Mouse (Mus musculus): Measurements from ENCODE around the gene Prss57.
A peak's percentile ranks its signal among the peaks of the same experiment; 100 is the strongest.
"Not testable (repeated sequence)": the region's sequence is repeated elsewhere in the genome, so short reads cannot be mapped to it uniquely, and the experiment has no call there.

Prss57 gene

GRCm38 (mm10) chr10:79781139-79781538, 9.6 kb downstream of the Prss57 start:
- no peak for DNase-seq (ENCODE audit: low spot score)

DNA sequence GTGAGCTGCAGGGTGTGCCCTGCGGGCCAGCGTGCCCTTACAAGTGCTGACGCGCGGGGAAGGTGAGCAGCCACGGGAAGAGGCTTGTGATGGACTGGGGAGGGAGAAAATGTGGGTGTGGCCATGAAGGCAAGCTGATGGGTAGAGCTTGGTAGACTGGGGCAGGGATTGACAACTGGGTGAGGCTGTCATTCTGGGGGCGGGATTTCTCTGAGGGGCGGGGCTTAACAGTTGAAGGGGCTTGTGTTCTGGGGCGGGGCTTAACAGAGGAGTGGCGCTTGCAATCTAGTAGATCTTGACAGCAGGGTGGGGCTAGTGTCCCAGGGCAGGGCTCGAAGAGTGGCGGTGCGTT, 10.1 kb downstream of the Prss57 start:
- DNase-seq (ENCODE audit: low spot score) = peak; percentile 82

DNA sequence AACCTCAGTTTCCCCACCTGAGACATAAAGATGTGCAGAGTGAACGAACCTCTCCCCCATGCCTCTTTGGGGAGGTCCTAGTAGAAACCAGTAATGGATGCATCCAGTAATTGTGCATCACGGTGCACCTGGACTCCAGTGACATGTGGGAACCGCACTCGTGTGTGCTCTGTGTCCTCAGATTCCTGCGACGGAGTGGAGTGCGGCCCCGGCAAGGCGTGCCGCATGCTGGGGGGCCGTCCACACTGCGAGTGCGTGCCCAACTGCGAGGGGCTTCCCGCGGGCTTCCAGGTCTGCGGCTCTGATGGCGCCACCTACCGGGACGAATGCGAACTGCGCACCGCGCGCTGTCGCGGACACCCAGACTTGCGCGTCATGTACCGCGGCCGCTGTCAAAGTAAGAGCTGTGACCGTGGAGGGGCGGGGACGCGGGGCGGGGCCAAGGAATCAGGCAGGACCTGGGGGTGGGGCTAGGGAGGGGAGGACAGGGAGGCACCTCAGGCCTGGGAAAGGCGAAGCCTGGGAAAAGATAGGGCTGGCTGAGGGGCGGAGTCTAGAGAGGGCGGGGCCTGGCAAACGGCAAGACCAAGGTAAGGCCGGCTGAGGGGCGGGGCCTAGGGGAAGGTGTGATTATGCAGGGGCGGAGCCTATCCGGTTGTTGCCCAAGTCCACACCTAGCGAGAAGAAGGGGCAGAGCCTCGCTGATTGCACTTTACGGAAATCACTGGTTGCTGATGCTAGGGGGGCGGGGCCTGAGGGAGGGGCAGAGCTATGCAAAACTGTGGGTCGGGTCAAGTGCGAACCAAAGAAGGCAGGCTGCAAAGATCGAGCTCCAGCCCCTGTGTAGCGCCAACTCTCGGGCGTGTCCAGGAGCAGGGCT, 10.7 kb downstream of the Prss57 start:
- peak; percentile 96 for DNase-seq (ENCODE audit: low spot score)

DNA sequence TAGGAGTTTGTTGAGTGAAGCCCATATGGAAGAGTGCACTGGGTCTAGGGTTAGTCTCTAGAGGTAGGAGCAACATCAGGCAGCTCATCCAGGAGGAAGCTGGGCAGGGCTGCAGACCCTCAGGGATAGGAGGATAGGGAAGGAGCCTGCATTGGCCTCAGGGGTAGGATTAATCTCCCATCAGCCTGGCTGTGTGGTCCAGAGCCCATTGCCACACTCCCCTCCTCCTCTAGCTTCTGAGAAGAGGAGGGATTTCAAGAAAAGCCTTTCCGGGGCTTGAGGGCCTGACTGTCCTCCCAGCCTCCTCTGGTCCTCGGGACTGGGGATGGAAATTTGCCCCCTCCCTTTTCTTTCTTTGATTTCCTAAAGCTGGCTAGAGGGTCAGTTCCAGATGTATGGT, 11.6 kb downstream of the Prss57 start:
- no peak for DNase-seq (ENCODE audit: low spot score)

DNA sequence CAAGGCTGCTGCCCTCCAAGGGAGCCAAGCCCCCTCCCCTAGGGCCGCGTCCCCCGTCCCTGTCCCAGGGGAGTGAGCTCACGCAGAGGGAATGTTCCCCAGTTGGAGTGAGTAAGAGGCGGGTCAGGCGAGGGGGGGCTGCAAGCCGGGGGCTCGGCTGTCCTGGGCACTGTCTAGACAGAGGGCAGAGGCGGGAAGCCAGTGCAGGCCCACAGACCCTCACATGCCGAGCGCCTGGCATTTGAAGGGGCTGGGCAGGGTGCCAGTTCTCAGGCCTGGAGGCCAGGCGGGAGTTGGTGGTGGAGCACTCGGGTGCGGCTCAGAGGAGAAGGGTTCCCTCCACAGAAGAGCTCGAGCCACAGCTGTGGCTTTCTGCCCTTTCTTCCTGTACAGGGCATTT, 12.8 kb downstream of the Prss57 start:
- DNase-seq (ENCODE audit: low spot score) = no peak

DNA sequence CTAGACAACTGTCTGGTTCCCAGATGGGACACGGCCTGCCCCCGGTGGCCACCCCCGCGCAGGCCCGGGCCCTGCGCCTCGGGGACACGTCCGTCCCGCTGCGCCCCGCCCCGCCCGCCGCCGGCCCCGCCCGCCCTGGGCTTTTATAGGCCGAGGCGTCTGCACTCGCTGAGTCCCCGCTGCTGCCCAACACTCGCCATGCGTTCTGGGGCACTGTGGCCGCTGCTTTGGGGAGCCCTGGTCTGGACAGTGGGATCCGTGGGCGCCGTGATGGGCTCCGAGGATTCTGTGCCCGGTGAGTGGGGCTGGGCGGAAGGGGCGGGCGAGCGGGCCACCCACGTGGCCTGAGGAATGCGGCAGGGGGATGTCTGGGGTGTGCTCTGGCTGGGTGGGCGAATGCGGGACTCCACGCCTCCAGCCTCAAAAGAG, 13.6 kb downstream of the Prss57 start, which contains the start of gene Fstl3:
Gene Fstl3, plus strand, starts transcription at position 170 of the 429 bp plus-strand sequence.
- DNase-seq (ENCODE audit: low spot score) = peak; percentile 28

- no peak for DNase-seq (ENCODE audit: low spot score)
These were observed 16.1 kb downstream of the Prss57 start for GRCm38 (mm10) chr10:79774486-79775279.

GRCm38 (mm10) chr10:79773208-79773607, 17.6 kb downstream of the Prss57 start:
- DNase-seq (ENCODE audit: low spot score) = no peak

DNA sequence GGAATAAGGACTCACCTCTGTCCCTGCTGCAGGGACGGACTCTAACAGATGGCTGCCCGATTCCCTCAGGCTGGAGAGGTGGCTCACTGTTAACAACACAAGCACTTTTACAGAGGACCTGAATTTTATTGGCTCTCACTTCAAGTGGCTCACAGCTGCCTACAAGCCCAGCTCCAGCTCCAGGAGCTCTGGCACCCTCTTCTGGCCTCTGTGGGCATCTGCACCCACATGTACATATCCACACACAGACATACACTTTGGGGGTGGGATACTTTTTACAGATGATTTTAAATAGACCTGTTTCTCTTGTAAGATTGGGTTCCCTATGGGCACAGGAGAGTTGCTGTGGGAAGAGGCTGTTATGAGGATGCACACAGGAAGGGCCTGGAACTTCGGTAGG, 18.4 kb downstream of the Prss57 start:
- DNase-seq (ENCODE audit: low spot score) = no peak

GRCm38 (mm10) chr10:79769329-79769728, 21.4 kb downstream of the Prss57 start:
- DNase-seq (ENCODE audit: low spot score) = no peak

GRCm38 (mm10) chr10:79768400-79768799, 22.4 kb downstream of the Prss57 start:
- peak; percentile 87 for DNase-seq (ENCODE audit: low spot score)

GRCm38 (mm10) chr10:79767372-79768244, 23.2 kb downstream of the Prss57 start:
- peak; percentile 97 for DNase-seq (ENCODE audit: low spot score)

GRCm38 (mm10) chr10:79766508-79767325, 24.0 kb downstream of the Prss57 start, which contains the start of gene Rnf126:
Rnf126 (minus strand) TSS chr10:79766952.
- peak; percentile 100 for DNase-seq (ENCODE audit: low spot score)

- DNase-seq (ENCODE audit: low spot score) = no peak
These were observed 24.7 kb downstream of the Prss57 start for GRCm38 (mm10) chr10:79766001-79766507.

- no peak for DNase-seq (ENCODE audit: low spot score)
These were observed 25.5 kb downstream of the Prss57 start for GRCm38 (mm10) chr10:79765228-79765745.

- DNase-seq (ENCODE audit: low spot score) = no peak
These were observed 26.5 kb downstream of the Prss57 start for GRCm38 (mm10) chr10:79764234-79764633.

GRCm38 (mm10) chr10:79762875-79763274, 27.9 kb downstream of the Prss57 start:
- DNase-seq (ENCODE audit: low spot score) = no peak

GRCm38 (mm10) chr10:79760603-79761143, 30.1 kb downstream of the Prss57 start:
- DNase-seq (ENCODE audit: low spot score) = no peak

DNA sequence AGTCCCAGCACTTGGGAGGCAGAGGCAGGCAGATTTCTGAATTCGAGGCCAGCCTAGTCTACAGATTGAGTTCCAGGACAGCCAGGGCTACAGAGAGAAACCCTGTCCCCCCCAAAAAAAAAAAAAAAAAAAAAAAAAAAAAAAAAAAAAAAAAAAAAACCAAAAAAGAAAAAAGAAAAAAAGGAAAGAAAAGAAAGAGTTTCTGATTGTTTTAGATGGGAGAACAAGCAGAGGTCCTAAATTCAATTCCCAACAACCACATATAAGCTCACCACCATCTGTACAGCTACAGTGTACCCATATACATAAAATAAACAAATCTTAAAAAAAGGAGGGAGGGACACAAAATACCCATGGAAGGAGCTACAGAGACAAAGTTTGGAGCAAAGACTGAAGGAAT, 31.1 kb downstream of the Prss57 start:
- DNase-seq (ENCODE audit: low spot score) = not testable (repeated sequence)

GRCm38 (mm10) chr10:79756660-79757059, 34.1 kb downstream of the Prss57 start:
- no peak for DNase-seq (ENCODE audit: low spot score)

Data from embryo, embryonic 10.5 days (tissue).